Mouse (Mus musculus) right cerebral cortex, postnatal 10 days (tissue): ENCODE measurements around the gene Cdc37.

Experiments
- DNase-seq, 2 experiments: peaks; one replicate each; pipeline ENCODE4 v3.0.0; 2021; ENCODE audit warnings: low spot score in 2 of 2

Gene Cdc37

DNA sequence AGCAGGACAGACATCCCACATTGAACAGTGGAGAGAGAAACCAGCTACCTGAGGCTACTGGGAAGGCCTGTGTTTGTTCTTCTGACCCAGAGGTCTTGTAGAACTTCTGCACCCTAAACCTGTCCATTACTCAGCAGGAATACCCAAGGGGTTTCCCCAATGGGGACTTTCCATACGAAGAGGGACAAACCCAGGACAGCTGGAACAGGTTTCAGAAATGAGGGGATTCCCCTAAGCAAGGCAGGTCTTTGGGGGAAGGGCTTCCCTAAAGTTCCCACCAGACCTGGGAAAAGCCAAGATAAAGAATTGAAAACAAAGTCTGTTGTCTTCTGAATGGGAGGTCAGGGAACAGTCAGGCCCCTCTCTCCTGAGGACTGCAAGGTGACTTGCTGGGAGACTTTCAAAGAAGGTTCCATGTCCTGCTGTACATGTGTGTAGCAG is 13.8 kb downstream of the Cdc37 start:
- DNase-seq: no peak

DNA sequence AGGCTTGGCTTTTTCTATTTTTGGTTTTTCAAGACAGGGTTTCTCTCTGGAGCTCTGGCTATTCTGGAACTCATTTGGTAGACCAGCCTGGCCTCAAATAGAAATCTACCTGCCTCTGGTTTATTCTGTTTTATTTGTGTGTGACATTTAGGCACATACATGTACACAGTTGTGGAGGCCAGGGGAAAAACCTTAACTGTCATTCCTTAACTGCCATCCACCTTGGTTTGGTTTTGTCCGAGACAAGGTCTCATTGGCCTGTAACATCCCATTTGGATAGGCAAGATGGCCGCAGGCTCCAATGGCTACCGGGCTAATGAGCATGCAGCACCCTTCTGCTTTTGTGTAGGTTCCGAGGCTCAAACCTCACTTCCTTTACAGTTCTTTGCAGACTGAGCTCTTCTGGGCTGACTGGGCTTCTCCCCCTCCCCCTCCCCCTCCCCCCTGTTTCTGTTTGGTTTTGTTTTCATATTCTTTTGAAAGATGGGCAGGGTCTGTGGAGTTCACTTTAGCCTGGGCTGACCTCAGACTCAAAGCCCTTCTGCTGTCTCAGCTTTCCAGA is 14.4 kb downstream of the Cdc37 start:
- DNase-seq: no peak

DNA sequence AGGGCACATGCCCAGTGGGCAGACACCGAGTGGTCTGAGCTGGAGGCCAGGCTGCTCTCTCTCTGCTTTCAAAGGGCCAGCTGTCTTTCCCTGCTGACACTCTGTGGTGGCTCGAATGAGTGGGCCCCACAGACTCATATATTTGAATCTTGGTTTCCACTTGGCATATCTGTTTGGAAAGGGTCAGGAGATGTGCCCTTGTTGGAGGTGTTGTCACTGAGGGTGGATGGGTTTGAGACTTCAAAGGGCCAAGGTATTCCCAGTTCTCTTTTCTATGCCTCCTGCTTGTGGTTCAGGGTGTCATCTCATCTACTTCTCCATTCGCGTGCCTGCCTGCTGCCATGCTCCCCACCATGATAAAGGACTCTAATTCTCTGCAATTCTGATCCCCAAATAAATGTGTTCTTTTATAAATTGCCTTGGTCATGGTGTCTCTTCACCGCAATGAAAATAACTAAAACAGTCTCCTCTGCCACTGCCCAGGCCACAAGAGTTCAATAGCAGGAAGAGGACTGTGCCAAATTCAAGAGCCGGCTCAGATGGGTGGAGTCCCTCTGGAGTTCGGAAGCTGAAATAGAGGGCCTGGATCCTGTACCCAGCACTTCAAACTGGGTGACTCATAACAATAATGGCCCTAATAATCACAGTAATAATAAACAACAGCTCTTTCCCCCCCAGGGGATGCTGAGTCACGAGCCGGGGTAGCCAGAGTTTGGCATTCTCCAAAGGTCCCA is 15.0 kb downstream of the Cdc37 start:
- no peak for DNase-seq

DNA sequence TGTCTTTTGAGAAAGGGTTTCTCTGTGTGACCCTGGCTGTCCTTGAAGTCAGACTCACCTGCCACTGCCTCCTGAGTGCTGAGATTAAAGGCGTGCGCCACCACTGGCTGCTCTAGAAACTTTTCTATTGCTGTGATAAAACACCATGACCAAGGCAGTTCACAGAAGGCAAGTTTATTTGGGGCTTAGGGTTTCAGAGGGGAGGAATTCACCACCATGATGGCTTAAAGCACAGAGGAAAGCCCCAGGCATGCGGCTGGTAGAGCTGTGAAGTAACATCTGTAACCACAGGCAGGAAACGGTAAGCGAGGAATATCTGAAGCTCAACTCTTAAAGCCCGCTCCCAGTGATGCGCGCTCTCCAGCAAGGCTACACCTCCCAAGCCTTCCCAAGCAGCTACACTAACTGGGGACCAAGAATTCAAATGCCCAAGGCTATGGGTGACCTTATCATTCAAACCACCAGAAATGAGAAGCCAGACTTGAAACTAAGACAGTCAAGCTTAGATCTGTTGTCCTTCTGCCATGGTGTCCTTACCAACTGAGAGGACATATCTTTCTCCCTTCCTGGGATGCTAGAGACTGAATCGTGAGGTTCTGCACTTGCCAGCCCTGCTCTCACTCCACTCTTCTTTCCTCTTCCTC is 16.6 kb downstream of the Cdc37 start:
- DNase-seq: no peak

DNA sequence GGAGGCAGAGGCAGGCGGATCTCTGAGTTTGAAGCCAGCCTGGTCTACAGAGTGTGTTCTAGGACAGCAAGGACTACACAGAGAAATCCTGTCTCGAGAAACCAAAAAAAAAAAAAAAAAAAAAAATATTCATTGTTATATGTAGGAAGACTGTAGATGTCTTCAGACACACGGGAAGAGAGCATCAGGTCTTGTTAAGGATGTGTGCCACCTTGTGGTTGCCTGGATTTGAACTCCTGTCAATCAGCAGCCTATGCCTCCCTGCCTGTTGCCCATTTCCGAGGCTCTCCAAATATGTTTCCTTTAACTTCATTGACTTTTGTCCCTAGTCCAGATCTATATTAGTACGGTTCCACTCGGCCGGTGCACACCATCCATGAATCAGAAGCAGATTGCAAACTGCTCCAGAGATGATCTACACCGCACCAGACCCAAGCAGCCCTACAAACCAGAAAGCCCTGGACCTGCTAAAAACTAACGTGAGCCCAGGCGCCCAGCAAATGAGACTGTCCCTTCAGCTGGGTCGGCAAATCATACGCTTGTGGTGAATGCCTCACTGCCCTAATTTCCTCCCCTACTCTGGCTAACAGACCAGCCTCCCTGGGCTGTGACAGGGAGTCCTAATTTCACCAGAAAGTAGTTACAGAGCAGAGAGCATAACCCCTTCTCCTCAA is 17.5 kb downstream of the Cdc37 start:
- no peak for DNase-seq

DNA sequence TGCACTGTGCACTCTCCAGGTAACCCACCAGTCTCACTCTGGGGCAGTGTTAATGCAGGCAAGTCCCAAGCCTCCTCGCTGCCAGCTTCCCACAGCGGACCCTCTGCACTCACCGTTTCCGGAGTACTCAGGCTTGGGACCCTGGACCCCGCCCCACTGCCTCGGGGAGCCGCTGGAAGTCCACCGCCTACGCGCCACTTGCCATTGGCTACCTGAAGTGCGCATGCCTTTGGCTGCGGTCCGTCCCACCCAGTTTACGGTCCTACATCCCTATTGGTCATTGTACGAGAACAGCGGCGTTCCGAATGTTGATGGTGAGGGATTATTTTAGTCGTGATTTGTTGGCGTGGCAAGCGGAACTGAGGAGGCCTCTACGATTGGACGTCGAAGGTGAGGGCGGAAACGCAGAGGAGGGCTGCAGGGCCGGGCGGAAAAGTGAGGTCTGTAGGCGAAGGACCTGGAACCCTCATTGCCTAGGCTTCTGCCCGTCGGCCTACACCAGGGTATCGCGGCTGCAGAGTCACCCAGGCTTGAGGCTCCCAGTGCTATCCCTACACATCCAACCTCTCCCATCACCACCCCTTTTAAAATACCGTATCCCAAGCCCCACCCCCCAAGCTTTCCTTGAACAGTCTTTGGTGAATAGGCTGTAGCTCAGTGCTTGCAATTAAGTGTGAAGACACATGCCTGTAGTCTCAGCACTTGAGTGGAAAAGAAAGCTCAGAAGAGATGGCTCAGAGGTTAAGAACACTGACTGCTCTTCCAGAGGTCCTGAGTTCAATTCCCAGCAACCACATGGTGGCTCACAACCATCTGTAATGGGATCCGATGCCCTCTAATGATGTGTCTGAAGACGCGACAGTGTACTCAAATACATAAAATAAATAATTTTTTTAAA is 18.5 kb downstream of the Cdc37 start, which contains the start of gene Tyk2:
Gene Tyk2, minus strand, starts transcription at position 185 of the 898 bp plus-strand sequence.
- peak; percentile 96 to 98 for DNase-seq

DNA sequence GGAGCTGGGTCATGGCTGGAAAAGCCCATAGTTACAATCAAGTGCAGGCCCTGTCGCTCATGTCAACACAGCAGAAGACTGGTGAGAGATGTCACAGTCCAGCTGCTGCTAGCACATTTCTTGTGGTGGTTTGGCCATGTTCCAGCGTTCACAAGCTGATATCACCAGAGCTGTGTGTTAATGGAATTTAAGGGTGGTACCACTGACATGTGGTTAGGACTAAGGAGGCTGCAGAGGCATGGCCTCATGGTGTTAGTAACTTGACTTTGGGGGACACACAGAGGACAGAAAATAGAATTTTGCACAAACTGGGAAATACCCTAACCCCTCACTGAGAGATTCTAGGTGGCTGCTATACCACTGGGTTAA is 23.5 kb downstream of the Cdc37 start:
- DNase-seq: no peak

DNA sequence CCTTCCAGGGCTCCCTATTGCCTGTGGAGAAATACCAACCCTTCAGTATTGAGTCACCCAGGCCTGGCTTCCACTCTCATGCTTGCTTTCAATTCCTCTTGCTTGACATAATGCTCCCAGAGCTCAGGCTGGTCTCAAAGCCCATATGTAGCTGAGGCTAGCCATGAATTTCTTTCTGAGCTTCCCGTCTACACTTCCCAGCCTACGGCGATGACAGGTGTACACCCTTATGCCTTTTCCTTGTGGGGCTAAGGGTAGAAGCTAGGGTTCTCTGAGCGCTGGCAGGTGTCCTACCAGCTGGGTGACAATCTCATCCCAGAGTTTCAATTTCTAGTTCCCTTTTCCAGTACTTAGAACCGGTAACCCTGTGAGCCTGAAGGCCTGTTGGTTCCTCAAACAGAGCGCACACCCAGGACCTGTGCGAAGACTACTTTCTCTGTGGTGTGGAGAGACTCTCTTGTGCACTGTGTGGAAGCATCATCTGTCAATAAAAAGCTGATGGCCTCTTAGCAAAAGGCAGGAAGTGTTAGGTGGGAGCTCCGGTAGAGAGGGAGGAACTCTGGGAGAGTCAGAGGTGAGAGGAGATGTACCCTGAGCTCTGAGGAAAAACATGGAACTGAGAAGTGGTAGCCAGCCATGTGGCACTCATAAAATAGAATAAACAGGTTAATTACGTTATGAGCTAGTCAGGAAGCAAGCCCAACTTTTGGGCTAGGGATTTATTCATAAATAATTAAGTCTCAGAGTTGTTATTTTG is 24.1 kb downstream of the Cdc37 start:
- no peak for DNase-seq

DNA sequence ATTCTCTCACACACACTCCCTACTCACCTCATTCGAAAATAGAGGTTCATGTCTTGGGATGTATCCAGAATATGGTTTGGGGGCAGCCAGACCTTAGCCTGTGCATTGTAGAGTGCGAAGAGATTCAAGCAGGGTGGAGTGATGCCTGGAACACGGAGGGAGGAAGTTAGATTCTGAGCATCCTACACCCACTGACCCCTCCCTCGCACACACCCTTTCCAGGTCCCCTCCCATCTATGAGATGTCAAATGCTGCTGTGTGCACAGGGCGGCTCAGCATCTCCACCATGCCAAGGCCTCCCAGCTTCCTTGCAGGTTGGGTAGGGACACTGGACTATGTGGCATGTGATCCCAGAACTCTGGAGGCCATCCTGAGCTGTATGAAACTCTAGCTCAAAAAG is 24.9 kb downstream of the Cdc37 start:
- no peak for DNase-seq

DNA sequence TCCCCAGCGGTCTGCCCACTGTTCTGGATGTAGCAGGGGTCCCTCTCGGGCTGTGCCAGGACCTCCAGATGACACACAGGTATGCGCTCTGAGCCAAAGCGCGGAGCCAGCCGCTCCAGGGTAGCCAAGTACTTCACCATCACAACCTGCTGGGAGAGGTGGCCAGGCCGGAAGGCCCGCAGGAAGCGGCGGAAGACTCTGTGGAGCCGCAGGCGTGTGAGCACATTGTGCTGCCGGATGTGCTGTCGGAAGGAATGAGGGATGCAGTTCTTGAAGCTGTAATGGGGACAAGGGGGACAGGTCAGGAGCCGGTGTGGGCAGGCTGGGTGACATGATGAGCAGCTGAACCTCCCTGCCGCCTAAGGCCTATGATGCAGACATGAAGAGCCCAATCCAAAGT is 28.3 kb downstream of the Cdc37 start:
- DNase-seq: no peak

DNA sequence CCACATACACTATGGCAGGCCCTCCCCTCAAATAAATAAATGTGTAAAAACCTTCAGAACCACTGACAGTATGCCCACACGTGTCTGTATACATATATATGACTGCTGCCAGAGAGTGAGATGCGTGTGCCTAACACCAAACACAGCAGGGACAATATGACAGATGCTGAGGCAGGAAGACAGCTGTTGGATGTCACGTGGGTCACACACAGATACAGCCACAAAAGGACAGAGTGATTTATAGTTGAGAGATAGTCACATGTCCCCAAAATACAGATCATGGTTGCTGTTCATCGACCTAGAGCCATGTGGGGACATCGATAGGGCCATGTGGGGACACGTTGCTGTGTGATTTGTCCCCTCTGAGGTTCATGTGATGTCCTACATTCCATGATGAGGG is 32.7 kb downstream of the Cdc37 start:
- no peak for DNase-seq

DNA sequence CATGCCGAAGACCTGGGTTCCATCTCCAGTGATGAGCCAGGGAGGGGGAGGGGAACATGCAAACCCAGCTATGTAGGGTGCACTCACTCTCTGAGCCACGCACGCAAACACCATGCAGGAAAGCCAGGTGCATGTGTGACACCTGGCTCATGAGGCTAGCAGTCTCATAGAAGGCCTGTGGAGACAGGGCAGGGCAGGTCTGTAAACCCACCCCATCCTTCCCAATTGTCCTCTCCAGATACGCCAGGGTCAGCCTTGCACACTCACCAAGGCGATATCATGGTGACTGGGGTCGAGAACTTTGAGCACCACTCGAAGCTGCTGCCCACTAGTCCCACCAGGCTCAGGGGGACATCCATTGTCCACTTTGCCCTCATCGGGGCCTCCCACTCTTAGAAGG is 34.7 kb downstream of the Cdc37 start:
- DNase-seq: no peak

DNA sequence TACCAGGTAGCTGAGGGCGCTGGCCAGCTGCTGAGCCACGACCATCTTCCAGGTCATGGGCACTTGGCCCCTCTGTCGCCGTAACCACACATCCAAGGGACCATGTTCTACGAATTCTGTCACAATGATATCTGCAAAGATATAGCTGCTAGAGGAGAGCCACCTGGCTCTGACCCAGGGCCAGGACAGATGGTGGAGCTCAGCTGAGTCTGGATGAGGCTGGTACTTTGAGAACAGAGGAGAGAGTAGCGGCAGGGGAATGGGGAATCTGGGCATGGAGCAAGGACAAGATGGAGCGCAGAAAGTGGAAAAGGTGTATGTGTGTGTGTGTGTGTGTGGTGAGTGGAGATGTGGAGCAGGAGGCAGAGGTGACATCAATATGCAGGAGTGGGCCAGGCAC is 35.6 kb downstream of the Cdc37 start:
- DNase-seq: no peak

DNA sequence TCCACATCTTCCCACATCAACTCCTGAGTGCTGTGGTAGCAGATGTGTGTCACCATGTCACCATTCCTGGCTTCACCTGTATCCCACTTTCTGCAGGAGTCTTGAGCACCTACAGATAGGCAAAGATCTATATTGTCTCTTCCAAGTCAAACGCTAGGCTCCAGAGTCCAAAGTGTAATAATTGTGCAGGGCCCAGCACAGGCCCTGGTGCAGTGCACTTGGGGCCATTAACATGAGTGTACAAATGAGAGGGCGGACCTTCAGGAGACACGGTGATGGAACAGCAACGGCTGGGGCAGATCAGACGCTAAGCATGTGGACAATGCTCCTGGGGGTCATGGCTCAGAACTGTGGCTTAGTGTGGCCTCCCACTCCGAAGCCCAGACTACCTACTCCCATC is 36.0 kb downstream of the Cdc37 start:
- no peak for DNase-seq

DNA sequence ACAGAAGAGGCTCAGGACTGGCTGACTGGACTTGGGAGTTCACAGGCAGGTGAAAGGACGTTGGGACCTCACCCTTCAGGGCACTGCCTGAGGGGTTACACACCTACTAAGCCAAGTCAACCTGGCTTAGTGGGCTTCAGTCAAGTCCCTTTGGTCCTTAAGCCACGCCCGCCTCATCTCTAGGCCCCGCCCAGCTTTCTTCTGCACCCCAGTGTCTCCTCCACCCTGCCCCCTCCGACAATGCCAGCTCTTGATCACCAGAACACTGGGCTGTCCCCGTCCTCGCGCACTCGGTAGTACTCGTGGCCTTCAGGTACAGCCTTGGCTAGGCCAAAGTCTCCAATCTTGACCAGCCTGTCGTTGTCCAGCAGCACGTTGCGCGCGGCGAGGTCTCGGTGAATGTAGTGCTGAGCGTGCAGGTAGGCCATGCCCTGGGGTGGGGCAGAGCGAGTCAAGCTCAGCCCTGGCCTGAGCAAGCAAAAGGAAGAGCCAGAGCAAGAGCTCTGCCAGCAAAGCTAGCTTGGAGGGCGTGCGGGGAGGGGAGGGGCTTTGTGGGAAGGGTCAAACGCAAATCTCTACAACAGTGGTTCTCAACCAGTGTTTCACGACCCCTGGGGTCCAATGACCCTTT is 42.1 kb downstream of the Cdc37 start:
- no peak for DNase-seq

DNA sequence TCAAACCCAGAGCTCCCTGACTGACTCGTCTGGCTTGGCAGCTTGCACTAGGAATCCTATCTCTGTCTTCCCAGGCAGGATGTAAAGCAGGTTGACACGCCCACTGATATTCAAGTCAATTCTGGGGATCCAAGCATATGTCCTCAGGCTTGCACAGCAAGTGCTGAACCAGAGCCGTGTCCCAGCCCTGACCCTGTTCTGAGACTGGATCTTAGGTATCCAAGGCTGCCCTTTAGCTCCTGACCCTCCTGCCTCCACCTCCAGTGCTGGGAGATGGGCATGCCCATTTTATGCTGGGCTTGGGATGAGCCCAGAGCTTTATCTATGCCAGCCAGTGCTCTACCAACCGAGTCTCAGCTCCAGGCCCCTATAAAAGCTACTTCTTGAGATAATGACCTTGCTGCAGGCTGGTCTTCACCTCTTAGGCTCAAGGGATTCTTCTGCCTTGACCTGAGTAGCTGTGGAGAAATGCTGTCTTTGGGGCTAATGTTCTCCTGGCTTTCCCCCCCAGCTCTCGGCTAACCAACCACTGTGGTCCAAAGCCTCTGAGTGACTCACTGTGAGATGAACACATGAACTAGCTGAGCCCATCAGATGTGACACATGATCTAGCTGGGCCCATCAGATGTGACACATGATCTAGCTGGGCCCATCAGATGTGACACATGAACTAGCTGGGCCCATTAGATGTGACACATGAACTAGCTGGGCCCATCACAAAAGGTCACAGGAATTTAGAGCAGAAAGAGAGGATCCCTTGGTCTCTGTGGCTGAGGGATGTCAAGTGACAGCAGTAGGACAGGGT is 43.8 kb downstream of the Cdc37 start:
- no peak for DNase-seq

DNA sequence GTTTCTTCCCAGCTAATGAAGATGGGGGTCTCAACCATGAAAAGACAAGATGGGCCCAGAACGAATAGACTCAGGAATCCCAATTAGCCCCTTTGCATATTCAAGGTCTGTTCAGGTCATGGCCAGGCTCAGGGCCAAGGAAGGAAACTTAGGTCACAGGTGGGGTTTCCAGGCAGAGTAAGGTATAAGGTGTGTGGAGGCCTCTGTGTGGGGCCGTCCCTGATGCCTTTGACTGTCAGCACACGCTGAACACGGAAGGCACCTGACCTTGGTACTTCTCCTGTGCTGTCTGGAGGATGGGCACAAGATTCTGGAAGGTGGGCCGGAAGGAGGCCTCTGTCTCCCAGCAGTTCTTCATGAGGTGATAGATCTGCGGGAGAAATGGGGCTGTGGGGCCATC is 45.0 kb downstream of the Cdc37 start:
- DNase-seq: no peak

DNA sequence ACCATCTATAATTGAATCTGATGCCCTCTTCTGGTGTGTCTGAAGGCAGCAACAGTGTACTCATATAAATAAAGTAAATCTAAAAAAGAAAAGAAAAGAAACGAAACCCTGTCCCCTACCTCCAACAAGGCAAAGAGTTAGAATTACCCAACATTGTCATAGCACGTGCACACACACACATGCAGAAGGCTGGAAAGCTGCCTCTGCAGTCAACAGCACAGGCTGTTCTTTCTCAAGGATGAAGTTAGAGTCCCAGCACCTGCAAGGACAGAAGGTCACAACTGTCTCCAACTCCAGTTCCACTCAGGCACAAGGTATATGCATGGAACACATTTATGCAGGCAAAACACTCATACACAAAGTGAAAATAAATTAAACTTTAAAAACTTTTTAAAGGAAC is 47.7 kb downstream of the Cdc37 start:
- no peak for DNase-seq

DNA sequence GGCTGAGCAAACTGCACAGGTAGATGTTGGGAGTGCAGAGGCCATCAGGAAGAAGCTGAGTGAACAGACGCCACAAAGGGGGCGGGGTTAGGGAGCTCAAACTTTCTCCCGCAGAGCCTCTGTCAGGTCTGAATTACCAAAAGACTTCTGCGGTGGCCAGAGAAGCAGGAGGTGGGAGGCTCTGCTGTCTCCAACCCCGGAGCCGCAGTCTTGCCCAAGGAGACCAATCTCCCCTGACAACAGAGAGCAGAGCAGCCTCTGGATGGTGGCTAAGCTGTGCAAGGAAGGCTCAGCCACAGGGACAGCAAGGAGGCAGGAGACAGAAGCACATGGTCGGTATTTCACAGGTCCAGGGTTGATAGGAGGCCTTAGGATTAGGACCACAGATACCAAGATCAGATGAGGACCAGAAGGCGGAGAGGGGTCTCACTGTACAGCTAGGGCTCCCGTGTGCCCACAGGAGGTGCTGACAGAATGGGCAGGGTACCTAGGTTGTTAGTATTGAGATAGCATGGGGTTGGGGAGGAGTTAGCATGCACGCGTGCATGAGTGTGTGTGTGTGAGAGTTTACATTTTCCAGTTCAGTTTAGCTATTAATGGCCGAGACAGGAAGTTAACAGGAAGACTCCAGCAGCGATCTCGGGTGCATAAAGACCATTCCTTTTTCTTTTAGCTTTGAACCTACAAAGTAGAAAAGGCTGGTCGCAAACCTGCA is 49.2 kb downstream of the Cdc37 start:
- no peak for DNase-seq
